Mouse (Mus musculus): ENCODE measurements around the gene Nrbp1.

The Nrbp1 gene

DNA sequence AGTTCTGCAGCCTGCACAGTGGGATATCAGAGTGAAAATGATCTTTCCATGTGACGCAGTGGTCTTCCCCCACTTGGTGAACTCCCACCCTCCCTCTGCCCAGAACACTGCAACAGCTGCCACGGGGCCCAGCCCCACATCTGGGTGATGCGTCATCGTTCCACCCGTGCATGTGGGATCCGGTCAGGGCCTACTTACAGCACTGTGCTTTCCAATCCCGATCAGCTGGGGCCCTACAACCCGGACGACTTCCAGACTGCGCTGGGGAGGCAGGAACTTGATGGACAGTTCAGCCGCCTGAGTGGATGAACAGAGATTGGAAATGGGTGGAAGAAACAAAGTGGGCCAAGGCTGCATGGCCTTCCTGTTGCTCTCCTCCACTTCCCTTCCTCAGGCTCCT lies 17.0 kb downstream of the Nrbp1 start:
- no peak for DNase-seq (ENCODE audit: low spot score in 2 of 2)

DNA sequence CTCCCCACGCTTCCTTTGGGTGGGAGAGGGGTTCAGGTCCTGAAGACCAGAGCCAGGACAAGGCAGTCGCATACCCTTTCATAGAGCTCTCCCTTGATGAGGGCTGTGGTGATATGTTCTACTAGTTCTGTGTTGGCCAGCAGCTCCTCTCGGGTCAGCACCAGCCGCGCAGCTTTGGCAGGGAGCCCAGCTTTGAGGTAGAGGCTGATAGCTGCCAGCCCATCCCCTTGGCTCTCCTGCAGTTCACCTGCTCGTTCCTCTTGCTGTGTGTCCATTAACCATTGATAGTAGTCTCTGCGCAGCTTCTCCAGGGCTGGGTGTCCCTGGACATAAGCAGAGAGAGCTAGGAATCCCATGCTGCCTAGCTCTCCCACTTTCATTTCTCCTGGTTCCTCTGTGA lies 25.4 kb downstream of the Nrbp1 start:
- no peak for DNase-seq (ENCODE audit: low spot score in 2 of 2)

GRCm38 (mm10) chr5:31267686-31268085 lies 27.0 kb downstream of the Nrbp1 start:
- DNase-seq (ENCODE audit: low spot score in 2 of 2): no peak

- no peak for DNase-seq (ENCODE audit: low spot score in 2 of 2)
Observed at GRCm38 (mm10) chr5:31273018-31273417, 32.4 kb downstream of the Nrbp1 start.

DNA sequence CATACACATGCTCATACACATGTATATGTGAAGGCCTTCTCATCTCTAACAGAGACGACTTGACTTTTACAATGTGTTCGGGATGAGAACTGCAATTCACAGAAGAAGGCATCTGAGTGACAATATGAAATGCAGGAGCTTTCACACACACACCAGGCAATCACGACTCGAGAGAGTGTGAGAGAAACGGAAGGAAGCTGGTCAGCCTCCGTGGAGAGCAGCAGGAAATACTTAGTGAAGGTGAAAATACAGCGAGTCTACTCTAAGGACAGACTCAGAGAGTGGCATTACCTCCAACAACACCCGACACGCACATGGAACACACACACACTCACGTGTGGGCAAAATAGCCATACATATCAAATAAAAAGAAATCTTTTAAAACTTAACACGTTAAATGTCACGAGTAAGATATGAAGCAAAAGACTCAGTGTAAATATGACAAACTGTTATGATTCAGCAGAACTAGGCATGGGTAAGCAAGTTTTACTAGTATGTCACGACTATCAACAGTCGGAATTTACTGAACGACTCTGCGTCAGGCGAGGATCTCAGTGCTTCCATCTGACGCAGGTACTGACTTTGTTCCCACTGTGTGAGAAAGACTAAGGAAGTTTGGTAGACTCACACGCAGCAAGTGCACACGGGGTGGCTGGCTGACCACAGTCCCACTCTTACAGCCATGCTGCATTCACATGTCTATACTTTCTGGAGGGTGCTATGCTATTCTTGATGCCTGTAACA lies 38.8 kb downstream of the Nrbp1 start:
- no peak for DNase-seq (ENCODE audit: low spot score in 2 of 2)

- DNase-seq (ENCODE audit: low spot score in 2 of 2): no peak
Observed at GRCm38 (mm10) chr5:31288225-31288624, 47.6 kb downstream of the Nrbp1 start.

- DNase-seq (ENCODE audit: low spot score in 2 of 2): no peak
Observed at GRCm38 (mm10) chr5:31288655-31289054, 48.0 kb downstream of the Nrbp1 start.

GRCm38 (mm10) chr5:31289626-31290230 lies 49.1 kb downstream of the Nrbp1 start:
- no peak for DNase-seq (ENCODE audit: low spot score in 2 of 2)

GRCm38 (mm10) chr5:31290521-31291360 lies 50.1 kb downstream of the Nrbp1 start, which contains the start of gene Ift172:
Gene Ift172 (minus strand): TSS chr5:31291116.
- DNase-seq (ENCODE audit: low spot score in 2 of 2): peak; percentile 93 to 95

GRCm38 (mm10) chr5:31291361-31291688 lies 50.7 kb downstream of the Nrbp1 start:
- no peak for DNase-seq (ENCODE audit: low spot score in 2 of 2)

DNA sequence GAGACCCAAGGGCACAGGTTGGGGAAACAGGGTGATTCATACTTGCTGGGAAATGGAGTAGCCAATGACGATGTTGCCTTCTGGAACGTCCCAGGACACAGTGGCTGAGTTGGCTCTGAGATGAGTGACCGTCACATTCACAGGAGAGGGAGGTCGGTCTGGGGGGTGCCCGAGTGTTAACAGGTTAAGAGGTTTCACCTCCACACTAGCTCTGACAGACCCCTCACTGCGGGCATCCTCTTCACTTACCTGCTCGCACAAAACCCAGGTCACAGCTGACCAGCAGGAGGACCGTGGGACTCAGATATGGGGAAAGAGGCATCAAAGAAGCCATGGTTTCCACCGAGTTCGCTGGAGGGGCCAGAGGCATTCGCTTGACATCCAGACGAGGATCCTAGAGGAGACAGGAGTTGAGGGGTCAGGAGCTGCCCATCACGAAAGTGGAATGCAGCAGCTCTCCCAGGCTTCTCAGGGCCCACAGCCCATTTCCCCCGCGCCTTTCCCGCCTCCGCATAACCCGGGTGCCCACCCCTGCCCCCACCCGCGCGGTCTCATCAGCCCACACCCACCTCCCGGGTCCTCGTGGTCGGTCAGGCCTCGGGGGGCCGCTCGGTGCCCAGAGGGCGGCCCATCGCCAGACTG lies 54.4 kb downstream of the Nrbp1 start:
- no peak for DNase-seq (ENCODE audit: low spot score in 2 of 2)

DNA sequence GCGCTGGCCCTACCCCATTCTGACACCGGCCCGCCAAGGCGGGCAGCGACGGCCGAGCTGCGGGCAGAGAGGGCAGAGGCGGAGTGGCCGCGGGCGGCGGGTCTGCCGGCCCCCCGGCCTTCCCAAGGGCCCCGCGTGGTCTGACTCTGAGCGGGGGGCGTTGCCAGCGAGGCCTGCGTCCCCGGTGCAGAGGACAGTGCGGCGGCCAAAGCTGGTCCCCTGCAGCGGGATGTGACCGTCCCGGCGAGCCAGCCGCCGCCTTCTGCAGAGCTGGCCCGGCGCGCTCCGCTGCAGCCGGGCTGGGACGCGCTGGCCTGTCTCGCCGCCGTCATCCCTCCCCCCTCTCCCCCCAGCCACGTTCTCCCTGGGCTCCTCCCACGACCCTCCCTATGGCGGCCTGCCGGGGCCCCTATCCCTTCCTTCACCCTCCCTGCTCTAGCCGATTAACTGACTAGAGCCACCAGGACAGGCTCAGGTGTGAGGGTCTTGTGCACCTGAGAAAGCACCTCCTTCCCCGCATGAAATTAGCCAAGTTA lies 55.0 kb downstream of the Nrbp1 start, which contains the start of gene Fndc4:
Gene Fndc4 (minus strand): TSS at position 475 of the 536 bp plus-strand sequence.
- DNase-seq (ENCODE audit: low spot score in 2 of 2): peak in 1 of 2 experiments; percentile 37

DNA sequence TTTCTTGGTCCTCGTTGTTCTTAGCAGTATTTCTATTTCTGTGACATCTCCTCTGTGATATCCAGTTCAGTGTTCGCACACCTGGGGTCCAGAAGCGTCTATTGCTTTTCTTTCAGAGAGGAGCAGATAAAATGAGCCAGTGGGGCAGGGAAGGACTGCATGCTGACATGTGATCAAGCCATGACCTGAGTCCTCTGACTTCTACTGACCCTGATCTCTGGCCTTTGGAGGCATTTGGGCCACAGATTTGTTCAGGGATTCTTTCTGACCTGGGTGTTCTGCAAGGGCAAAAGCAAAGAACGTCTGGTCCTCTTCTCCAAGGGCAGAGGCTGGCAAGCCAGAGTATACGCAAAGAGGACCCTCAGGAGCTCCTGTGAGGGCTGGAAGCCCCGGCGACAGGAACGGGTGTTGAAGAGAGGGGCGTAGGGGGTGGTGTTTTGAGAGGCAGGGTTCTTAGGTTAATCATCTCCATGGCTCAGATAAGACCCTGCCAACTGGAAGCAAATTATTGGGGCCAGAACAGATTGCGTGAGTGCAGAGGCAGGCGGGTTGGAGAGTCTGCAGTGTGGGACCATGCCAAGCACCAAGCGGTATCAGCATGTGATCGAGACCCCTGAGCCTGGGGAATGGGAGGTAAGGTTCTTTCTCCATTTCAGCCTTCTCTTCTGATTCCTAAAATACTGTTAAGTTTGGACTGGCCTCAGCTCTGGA lies 56.5 kb downstream of the Nrbp1 start, which contains the start of gene Gckr:
Gene Gckr (plus strand): TSS at position 397 of the 711 bp plus-strand sequence.
- DNase-seq (ENCODE audit: low spot score in 2 of 2): no peak

DNA sequence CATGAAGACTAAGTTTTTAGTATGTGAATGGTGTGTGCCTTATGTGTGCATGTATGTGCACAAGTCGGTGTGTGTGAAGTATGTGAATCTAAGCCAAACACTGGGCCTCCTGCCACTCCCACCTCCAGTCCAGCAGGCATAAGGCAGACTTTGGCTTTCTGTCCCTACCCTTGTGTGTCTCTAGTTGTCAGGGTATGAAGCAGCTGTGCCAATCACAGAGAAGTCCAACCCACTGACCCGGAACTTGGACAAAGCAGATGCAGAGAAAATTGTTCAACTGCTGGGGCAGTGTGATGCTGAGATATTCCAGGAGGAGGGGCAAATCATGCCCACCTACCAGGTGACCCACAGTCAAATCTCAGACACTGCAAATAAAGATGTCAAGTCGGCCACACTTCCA lies 57.3 kb downstream of the Nrbp1 start:
- DNase-seq (ENCODE audit: low spot score in 2 of 2): no peak

GRCm38 (mm10) chr5:31298486-31298885 lies 57.8 kb downstream of the Nrbp1 start:
- no peak for DNase-seq (ENCODE audit: low spot score in 2 of 2)

Measured in urinary bladder, postnatal 4 days (tissue).